Mouse (Mus musculus) testis, postnatal 14 days (tissue): ENCODE measurements at regions not wholly inside any gene's neighbourhood (a gene's known extent, or its start where the extent isn't known, plus 50 kb on each side); places are given as distances from the start of the nearest gene placed in this dataset.

Experiments
- DNase-seq: peaks from one replicate; pipeline ENCODE4 v3.0.0; 2021; ENCODE audit warnings: low spot score

DNA sequence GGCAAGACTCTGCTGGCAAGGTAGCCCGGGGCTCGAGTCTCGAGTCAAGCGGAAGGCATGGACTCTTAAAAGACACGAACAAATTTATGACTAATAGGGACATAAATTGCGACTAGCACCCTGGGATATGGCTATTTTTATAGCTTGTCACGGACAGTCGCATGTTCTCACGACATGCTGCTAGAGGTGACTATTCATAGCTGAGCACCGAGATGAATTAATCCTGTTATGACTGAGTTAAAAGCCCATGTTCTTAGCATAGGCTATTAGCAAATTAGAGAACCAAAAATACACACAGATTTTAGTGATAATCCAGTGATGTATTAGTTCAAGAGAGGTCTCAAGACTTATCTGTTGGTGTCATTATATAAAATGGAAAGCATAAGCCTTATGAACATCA, 539.2 kb downstream of the Gm19410 start:
- DNase-seq = no peak

DNA sequence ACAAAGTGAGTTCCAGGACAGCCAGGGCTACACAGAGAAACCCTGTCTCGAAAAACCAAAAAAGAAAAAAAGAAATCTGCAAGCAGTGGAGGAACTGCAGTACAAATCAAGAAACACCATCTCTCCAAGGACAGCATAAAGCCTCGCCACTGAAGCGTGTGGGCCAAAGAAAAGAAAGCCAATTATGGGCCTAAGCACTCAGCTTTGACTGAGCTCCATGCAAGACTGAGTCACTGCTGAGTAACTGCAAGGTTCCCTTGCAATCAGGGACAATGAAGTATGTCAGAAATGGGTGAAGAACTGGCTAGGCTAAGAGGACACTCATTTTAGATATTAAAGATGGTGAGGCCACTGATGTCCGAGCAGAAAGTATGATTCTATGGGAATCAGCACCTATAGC, 540.7 kb downstream of the Gm19410 start:
- no peak for DNase-seq

DNA sequence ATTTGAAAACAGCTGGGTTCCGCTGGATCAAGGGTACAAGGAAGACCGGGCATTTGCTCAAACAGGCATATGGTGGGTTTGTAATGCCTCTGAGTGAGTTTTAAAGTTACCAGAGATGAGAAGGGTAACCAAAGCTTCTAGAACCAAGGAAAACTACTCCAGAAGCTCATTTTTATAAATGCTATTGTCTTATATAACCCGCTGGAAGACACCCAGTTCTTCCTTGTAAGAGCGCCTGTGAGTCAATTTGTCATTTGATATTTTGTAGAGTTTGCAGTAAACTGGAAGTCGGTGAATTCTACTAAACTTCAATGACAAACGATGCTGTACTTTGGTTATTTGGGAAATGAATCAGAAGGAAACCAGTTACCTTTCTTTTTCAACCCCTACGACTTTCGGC, 541.9 kb downstream of the Gm19410 start:
- no peak for DNase-seq

DNA sequence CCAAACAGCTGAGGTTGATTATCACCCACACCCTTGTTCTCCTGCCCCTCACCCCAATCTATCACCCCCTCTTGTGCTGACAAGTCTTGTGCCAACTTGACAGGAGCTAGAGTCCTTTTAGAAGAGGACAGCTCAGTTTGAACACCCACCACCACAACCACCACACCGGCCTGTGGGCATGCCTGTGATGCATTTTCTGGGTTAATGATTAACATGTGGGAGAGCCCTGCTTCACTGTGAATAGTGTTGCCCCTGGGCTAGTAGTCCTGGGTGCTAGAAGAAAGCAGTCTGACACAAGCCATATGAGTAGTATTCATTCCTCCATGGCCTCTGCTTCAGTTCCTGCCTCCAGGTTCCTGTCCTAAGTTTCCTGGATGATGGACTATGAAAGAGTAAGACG, 542.5 kb downstream of the Gm19410 start:
- DNase-seq = no peak

DNA sequence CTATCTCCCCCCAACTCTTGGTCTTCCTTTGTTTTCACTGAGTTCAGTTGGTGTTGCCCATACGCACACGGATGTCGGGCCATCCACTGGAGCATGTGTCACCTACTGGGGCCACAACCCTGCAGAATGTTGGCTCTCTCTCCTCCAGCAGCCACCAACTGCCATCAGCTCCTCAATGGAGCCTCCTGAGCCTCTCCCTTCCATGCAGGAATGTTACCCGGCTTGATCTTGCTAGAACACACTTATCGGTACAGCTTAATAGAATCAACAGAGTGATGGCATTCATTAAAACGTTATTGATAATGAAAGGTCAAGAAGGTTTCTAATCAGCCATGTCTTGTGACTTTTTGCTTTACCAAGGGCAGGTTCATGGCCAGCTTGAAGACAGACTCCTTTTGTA, 543.7 kb downstream of the Gm19410 start:
- DNase-seq = no peak

DNA sequence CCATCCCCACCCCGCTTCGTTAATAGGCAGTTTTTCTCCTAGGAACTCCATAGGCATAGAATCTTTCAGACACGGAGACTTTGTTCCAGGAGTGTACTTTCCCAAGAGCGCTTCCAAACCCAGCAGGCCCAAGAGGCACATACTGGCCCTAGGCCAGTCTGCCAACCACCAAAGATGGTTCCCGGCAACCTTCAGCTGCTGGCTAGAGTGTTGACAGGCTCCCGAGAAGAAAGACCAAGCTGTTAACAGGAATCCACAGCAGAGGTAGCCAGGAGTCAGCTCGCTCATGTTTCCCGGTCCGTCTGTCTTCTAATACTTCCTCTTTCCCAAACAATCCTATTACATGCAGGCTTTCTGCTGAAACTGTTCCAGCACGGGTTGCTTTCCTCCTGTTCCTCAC, 544.4 kb downstream of the Gm19410 start:
- DNase-seq = no peak

DNA sequence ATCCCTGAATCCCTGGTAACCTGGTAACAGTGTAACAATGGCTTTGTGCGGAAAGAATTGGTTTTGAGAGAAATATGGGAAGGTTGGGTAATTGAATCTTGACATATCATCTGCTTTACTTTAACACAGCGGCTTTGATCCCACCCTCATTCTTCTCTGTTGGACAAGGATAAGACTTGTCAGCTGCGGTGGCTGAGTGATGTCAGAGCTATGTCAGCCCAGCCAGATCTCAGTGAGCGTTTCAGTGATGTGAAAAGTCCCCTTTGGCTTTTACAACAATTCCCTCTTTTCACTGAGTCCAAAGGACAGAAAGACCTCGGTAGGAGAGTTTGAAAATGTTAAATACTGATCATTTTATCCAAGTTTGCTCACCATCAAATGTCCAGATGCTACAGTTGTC, 546.1 kb downstream of the Gm19410 start:
- DNase-seq = no peak

DNA sequence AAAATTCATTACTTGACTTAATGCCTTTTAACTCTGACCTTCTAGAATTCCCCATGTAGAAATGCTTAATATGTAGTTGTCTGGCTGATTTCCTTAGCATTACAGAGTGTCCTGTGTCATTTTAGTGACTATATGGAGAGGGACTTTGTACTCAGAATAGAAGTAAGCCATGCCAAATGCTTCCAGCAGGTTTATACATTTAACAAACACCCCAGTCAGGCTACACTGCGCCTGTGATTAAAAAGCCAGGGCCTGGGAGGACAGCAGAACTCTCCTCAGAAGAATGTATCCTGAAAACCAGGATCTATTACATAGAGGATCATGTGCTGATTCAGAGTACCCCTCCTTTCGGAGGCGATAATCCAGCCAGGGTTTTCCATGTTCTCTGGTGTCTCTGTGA, 547.4 kb downstream of the Gm19410 start:
- no peak for DNase-seq

DNA sequence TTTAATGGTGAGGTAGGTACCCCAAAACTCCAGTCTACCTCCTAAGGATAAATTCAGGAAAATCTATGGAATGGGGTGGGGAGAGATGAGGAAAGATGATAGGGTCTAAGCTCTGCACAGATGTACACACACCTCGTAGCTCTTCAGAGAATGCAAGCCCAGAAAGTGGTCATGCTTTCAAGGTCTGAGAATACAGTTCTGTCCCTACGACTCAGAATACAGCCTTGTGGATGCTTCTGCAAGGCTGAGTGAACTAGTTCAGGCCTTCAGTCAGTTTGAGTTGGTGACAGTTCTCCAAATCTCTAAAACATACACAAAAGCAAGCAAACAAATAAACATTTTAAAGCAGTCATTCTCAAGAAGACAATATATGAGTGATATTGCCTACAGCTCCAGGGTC, 552.8 kb downstream of the Gm19410 start:
- DNase-seq = no peak

DNA sequence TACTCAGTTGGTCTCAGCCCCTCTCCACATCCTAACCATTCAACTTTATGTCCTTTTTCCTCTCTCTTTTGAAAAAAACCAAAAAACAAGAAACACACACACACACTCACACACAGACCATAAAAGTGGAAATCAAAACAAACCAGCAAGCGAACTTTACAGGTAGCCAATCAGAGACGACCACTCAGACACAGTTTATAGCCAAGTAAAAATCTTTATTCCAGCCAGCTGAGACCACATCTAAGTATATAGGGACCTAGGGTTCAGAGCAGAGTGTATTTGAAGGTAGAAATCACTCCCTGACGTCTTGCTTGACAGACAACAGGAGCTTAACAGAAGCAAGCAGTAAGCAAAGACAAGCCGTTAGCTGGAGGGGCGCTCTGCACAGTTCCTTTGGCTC, 553.3 kb downstream of the Gm19410 start:
- DNase-seq = no peak

DNA sequence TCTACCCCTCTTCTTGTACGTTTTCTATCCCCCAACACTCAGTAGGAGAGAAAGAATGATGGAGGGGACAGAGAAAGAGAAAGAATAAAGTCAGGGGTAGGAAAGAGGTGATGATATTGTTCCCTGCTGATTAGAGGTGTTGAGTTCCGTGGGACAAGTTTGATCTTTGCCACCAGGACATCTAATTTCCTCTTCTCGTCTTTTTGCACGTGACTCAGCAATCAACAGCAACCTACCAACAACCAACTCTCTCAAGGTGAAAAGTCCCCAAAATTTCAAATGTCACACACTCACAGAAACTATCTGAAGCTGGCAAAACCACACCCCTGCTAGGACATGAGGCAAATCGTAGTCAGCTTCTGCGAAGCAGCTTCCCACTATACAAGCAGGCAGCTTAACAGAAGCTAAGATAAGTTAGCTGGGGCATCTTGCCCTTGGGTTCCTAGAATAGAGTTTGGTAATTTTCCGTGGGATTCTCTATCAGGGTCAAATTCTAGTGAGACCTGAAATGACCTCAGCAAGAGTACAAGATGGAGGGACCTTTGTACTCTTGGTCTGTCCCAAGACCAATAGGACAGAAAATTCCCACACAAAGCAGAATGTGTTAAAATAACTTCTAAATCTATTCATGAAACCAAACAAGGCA, 553.8 kb downstream of the Gm19410 start:
- no peak for DNase-seq

DNA sequence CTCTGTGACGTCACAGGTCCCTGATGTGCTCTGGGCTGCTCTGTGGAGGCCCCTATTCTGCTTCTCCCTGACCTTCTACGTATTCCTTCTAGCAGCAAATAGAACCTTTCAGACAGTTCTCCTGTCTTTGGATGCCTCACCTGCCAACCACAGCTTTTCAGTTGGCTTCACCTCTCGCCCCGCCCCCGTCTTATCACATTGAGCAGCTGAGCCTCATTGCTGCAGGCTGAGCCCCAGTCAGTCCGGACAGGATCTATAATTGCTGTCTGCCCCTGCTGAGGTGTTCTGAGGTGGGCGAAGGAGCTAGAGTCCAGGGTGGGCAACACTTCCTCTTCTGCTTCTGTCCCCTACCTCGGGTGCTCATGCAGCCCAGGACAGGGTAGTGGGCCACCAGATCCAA, 556.5 kb downstream of the Gm19410 start:
- DNase-seq = no peak

DNA sequence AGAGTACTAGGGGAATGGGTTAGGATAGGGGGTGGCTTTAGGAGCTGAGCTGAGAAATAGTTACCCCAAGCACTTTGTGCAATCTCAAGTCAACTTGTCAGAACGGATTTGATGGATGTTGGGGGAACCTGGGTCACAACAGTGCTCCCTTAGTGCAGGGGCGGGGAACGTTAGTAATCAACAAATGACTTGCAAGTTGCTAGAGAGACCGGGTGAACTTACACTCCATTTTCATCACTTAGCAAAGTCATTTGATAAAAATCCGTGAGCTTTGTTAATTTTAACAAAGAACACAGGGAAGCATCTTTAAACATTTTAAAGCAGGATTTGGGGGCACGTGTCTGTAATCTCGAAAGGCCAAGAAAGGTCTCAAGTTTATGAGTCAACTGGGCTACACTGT, 557.0 kb downstream of the Gm19410 start:
- no peak for DNase-seq

DNA sequence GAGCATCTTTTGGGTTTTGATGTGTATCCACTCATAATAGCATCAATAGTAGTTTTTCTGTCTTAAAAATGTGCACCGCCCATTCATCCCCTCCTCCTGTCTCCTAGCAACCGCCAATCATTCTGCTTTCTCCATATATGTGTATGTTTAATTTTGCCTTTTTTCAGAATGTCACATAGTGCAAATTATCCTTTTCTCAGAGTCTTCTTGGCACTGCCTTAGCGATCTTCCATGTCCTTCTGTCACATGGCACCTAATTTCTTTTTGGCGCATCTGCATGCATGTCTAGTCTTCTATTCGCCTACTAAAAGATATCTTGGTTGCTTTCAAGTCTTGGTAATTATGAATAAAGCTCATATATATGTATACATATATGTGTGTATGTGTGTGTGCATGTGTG, 573.0 kb downstream of the Gm19410 start:
- no peak for DNase-seq

DNA sequence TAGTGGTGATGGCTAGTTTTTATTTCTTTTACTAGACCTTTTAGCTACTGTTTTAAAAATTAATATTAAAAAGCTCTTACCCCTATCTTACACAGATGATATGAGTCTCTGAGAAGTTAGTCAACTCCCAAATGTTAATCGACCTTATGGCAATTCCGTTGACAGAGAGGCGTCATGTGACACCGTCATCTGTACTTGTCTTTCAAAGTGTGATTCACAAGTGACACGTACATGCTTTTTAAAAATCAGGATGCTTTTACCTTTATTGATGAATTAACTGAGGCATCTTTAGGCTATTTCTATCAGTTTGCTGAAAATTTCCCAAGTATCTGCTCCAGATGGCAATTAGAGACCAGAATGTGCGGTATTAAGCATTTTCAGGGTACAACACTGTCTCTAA, 573.9 kb downstream of the Gm19410 start:
- DNase-seq = no peak

DNA sequence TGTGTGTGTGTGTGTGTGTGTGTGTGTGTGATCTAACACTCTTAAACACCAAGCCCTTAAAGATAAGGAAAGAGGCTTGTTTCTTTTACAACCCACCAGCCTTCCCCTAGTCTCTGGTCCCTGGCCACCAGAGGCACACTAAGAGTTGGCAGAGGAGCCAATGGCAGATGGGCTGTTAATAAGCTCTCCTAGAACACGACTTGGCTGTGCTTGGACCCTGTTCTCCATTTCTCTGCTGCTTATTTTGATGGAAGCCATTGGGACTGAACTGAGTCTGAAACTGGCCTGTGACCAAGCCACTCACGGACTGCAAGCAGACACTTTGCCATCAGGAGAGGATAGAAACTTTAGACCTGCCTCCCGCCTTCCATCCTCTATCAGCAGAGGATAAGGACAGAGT, 574.9 kb downstream of the Gm19410 start:
- DNase-seq = no peak

DNA sequence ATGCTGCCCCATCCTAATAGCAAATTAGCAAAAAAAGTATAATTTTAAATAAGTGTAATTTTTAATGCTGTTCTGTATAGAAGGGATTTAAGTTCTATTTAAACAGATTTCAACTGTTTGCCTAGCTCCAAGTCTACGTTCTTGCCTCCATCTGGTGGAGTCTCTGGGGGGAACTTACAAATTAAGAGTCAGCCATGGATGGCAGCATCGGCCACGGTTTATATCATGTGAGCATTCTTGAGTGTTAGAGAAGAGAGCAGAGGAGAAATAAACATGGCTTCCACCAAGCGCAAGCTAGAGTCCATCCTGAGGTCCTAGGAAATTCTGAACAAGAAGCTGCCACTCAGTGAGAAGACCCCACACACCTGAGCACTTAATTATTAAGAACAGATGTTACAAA, 576.4 kb downstream of the Gm19410 start:
- DNase-seq = no peak

DNA sequence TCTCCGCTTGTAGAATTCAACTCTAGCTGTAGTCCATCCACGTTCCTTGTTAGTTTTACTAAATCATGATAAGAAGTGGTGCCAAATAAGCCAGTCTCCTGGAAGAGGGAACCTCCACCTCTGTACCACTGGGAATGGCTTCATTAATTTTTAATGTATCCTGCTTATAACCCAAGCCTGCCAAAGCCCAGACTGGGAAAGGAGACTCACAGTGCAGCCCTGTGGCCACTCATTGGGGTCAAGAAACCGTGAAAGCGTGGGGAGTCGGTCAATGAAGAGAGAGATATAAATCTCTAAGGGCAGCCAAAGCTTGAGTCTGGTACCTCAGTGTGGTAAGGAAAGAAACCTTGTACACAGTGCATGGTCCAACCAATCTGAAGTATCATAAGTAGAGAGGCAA, 577.1 kb downstream of the Gm19410 start:
- DNase-seq = no peak

DNA sequence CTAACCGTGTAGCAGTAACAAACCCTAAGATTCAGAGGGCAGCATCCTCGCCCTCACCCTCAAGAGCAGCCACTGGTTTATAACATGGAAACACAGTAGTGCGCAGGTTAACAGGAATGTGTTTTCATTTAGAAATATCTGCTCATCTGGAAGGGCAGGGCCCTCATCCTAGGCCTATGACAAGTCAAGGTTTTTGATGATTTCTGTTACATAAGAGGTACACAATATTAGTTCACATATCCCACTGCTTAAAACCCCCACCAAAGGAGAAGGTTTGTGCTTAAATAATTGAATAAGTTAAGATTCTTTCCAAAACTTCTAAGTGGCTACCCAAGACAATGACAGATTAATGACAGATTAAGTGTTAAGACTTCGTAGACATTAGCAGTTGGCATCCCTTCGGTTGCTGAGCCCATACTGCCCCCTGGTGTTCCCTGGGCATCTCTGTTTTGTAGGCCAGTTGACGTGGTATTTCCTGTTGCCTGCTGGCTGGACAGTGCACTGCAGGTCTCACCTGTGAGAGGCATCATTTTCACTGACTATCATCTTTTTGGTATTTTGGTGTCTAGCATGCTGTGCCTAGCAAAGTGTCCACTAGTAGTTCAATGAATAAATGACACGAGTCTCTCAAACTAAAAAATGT, 581.2 kb downstream of the Gm19410 start:
- peak; percentile 31 for DNase-seq

DNA sequence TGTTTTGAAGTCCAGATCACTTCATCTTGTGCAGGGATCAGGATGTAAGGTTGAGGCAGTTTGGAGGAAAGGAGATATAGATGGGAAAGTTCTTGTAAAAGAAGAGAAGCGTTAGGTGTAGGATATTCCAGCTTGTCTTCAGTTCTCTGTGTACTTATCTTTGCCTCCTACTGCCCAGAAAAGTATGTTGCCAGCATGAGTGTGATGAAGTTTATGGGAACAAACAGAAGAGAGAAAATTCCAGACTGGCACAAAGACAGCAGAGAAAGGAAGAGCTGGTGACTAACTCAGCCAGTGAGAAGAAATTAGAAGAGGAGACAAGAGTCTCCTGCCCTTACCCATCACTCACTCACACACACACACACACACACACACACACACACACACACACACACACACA, 582.5 kb downstream of the Gm19410 start:
- DNase-seq = no peak

DNA sequence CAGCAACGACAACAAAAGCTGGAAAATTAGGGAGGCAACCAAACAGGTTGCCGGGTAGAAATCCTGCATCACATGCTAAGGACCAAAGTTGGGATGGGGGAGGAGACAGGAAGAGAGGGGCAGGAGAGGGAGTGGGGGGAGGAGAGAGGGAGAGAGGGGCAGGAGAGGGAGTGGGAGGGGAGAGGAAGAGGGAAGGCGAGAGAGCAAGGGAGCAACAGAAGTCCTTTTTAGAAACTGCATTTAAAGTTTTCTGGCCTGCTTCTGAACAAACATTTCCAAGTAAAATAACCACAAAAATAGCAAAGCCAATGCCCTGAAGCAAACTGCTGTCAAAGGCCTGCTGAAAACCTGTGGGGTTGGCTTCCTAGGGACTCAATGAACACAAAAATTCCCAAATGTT, 589.3 kb downstream of the Gm19410 start:
- no peak for DNase-seq

DNA sequence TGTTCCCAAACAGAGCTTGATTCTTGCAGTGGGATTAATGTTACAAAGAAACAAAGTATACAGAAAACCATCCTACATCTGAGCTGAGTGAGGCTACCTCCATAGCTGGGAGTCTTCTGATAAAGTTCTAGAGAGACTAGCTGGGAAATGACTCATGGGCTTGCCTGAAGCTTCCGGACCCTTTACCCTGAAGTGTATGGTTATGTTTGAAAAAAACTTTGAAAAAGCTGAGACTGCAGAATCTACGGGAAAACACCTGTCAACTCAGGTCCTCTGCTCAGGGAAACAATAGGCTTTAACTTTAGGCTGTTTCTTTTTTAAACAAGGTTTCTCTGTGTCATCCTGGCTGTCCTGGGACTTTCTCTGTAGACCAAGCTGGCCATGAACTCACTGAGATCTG, 593.4 kb downstream of the Gm19410 start:
- no peak for DNase-seq

DNA sequence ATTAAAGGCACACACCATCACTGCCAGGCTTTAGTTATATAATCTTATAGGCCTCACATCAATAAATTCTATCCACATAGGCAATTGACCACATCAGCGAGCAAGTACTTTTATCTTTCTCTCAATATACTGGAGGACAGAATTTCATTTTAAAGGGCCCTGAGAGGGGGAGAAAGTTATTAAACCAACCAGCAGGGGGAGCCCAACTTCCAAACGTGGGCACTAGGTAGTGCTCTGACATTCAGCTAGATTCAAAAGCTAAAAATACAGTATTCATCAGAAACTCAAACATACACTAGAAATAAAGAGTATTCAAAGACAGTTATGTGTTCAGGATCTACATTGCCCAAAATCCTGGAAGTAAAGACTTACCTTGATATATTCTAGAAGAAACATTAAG, 595.7 kb downstream of the Gm19410 start:
- peak; percentile 15 for DNase-seq

DNA sequence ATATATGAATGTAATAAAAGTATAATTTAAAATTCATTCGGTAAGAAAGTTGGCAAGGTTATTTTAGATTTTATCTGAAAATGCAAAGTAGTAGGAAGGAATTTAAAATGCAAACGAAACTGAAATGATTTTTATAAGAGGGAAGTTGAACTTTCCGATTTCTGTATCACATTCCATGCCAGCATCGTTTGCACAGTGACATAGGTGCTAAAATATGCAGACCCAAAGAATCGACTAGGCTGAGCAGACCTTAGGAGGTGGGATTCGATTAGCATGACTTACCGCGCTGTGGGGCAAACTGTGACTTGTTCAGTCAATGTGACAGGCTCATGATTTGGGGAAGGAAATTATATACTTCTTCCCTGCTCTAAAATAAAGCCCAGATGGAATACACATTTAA, 596.2 kb downstream of the Gm19410 start:
- no peak for DNase-seq
